Mouse (Mus musculus) WW6 (cell line): ENCODE measurements at regions not wholly inside any gene's neighbourhood (a gene's known extent, or its start where the extent isn't known, plus 50 kb on each side); places are given as distances from the start of the nearest gene placed in this dataset.

Source experiments
- DNase-seq: peaks from one replicate; pipeline ENCODE4 v3.0.0-alpha.2; 2013; ENCODE audit warnings: low read depth, low spot score

GRCm38 (mm10) chr2:107468671-107469070, 178.2 kb downstream of the Kcna4 start:
- DNase-seq = no peak

DNA sequence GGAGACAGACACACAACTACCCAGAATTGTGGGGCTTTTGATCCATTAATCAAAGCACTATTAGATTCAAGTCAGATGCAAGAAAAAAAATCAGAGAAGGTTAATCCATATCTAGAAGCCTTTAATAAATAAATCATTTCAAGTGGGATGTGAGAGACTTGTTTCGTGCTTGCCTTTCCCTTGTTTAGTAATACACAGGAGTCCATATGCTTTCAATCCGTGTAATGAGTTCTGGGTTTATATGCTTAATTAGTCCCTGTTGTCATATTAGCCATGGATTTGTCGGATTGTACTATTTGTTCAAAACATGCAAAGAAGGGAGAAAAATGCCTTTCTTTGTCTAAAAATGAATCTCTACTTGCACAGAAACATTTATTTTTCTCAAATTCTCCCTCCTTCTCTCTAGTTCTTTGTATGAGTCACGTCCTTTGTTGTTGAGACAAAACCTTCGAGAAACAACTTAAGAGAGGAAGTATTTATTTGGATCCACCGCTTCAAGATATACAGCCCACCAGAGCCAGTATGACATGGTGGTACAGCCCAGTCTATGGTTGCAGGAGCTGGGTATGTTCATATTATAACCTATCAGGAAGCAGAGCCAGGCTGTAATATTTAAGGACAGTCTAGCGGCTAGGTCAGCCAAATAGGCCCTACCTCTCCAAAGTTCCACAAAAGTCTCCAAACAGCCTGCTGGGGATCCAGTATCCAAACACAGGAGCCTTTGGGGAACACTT, 213.4 kb downstream of the Kcna4 start:
- DNase-seq = no peak

DNA sequence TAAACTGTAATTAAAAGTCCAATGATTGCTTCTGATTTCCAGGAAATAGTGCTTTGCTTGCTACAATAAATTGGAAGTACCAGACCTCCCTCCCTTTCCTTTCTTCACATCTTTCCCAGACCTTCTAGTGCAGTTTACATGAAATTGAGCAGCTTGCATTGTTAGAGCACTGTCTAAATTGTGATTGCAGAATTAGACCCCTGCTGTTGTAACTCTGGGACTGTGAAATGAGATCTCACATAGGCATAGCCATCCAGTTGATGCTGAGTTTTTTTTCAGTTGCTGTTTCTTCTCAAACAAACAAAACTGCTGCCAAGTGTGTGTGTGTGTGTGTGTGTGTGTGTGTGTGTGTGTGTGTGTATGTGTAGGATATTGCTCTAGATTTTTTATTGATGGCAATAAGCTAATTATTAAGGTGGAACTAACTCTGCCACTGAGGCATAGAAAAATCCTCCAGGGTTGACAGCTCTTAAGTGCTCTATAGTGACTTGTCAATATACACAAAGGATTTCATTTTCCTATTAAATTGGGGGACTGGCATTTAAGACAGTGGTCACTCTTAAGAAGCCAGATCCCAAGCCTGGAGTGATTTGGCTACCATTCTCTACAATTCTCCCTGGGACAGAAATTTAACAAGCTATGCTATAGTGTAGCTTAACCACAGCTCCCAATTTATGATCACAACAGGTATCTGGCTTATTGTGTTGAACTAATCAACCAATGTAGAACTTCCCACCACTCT, 217.2 kb downstream of the Kcna4 start:
- no peak for DNase-seq

DNA sequence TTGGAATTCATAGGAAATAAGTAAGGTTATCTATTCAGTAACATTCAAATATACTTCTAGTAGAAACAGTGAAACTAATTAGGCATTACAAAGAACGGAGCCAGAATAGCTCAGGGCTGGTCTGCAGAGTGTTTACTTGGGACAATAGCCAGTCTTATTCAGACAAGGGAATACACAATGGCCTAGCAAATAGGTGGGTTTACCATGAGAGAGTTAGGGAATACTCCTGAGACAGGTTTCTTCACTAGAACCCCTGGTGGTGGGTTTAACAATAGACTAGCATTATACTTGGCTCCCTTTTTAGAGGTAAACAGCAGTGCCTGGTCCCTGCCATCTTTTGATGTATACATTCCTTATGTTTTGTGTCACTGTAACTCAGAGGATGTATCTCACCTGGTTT, 225.0 kb downstream of the Kcna4 start:
- peak; percentile 11 for DNase-seq

GRCm38 (mm10) chr2:107518107-107518506, 227.7 kb downstream of the Kcna4 start:
- no peak for DNase-seq

DNA sequence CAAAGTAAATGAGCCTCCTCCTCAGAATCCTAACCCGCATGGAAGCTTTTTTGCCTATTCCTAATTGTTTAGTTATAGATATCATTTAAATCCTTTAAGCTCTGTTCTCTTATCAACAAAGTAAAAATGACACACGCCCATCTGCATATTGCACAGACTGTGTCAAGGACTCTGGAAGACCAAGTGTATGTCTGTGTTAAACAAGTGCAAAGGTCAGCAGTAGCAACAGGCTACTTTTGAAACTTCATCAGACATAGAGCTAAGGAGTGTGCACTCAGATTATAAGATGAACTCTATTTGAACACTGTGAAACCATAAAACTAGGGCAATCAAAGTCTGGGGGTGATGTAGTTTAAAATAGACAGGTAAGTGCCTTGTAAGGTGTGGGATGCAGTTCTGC, 228.3 kb downstream of the Kcna4 start:
- DNase-seq = no peak

DNA sequence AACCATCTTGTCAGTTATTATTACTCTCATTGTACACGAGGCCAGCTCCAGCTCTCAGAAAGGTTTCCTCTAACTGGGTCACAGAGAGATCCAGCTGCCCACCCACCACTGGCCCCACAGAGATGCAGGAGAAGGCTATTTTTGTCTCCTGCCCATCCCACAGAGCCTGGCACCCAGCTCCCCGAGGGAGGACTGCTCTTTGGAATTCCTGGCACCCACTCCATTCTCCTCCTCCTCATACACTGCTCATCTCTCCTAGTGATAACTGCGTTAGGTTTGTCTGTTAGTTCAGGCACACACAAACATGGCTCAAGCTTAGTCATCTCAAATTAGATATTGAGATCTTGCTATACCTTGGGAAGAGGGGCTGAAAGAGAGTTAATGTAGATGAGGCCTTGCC, 228.9 kb downstream of the Kcna4 start:
- no peak for DNase-seq

GRCm38 (mm10) chr2:107519761-107520160, 229.3 kb downstream of the Kcna4 start:
- no peak for DNase-seq

- no peak for DNase-seq
Observed at GRCm38 (mm10) chr2:107543161-107543560, 252.7 kb downstream of the Kcna4 start.

DNA sequence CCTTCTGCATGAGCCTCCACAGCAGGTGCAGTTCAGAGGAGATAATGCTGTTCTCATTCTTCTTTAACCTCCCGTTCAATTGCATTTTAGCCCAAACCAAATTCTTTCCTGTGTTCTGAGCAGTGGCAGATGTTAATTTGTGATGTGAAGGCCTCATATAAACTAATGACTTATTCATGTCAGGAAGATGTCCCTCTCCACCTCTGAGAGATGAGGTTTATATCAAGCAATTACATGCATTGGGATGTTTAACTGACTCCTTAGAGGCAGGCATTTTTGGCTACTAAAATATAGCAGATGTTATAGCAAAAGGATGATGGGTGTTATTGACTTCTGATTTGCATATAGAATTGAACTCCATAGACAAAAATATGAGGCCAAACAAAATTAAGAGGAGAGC, 262.1 kb downstream of the Kcna4 start:
- no peak for DNase-seq

GRCm38 (mm10) chr2:107556239-107556638, 265.8 kb downstream of the Kcna4 start:
- no peak for DNase-seq

DNA sequence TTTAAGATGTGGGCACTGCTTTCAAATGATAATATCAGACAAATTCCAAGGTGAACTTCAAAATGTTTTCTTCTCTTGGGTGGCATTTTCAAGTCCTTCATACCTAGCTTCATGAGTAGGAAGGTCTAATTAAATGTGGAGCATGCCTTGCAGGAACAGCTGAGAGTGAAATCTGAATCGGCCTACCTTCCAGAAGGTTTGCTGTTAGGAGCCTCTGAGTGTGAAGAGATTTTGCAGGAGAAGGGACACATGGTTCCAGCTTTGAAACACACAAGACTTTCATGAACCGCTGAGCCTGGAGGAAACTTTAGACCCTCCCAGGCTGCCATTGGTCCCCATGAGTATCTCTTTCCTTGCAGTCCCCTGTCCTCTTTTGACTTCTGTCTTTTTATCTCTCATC, 279.2 kb downstream of the Kcna4 start:
- no peak for DNase-seq

DNA sequence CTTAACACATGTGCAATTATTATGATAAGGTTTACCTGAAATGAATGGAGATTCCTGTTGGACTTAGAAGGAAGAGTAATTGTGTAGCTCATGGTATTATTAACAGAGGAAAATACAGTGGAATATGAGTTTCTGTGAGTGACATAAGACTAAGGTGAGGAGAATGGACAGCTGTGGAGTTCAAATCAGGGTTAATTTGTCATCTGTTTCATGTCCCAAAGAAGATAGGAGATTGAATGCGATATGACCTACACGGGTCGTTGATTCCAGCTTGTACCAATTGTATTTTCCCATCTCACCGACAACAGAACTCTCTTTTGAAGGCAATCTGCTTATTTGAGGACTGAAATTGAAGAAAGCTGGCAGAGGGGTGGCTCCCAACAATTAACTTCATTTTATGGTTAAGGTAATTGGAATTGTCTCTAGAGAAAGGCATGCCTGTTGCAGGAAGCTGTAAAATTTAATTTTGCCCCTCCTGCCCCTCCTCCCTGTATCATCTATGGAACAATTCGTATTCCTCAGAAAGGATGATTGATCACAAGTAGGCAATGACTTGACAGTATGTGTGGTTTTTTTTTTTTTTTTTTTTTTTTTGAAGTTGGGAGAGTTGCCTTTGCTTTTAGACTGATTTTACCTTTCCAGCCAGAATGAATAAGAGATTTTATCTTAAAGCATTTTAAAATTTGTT, 319.6 kb downstream of the Kcna4 start:
- no peak for DNase-seq

GRCm38 (mm10) chr2:107611811-107612210, 321.4 kb downstream of the Kcna4 start:
- no peak for DNase-seq

DNA sequence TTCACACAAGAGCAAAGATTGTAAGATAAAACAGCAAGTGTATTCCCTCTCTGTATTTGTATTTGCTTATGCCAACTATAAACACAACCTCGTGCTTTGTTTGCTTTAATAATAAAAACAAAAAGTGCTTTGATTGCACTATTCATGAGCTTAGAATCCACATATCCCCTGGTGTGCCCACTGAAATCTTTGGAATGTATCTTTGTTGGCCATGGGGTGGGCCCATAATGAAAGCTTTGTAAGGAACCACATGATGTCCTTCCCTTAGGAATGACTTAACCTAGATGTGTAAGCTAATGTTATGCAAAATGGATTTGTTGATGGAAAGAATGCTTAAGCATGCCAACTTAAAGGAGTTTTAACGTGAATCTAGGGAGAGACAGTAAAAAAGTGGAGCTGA, 321.8 kb downstream of the Kcna4 start:
- DNase-seq = no peak

DNA sequence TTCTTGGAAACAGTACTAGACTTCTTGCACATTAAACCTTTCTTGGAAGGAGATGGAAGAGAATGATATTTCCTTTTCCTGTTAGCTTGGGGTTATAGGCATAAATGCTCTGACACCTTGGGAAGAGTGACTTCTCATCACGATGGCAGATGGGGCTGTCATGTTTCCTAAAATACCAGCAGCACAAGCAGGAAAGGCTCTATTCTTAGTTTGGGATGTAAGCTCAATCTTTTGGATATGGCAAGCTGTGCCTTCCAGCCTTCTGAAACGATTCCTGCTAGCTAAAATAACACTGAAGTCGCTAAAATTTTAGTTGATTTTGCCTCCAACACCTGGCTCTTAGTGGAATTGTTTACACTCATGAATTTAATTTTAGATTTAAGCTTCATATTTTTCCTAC, 324.3 kb downstream of the Kcna4 start:
- no peak for DNase-seq

GRCm38 (mm10) chr2:107627458-107627857, 337.0 kb downstream of the Kcna4 start:
- DNase-seq = no peak

- no peak for DNase-seq
Observed at GRCm38 (mm10) chr2:107659176-107659575, 368.7 kb downstream of the Kcna4 start.
